ENCODE assay signal across 8 mouse cellular contexts in the genomic region with DNA sequence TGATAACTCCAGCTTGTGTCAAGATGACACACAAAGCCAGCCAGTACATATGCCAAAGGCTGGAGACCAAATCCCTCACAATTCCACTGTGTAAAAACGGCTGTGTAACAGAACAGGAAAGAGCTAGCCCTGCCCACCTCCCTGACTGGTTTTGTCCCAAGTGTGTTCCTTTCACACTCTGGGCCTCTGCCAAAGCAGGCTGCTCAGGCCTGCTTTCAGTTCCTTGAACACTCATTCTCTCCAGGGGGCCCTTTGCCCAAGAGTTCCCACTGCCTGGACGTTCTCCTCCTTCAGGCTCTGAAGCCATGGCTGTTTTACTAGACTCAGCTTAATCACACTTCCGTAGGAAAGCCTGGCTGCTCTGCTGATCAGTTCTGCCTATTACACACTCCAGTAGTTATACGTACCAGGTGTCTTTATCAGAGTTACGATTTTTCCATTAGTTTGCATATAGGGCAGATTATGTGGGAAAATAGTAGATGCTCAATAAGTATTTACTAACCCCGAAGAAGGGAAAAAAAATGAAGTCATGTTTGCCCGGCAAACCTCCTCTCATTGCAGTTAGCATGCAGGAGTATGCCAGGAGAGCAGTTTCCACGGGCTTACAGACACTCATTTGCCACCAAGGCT.
DNase-seq lines count a peak whose midpoint lies in the region; ATAC-seq lines count a peak whose summit lies in the region.

No protein-coding gene starts in this region.

- H3K9me3 ChIP-seq in neural tube, embryonic 12.5 days = no peaks in the 10 kb centered on the region
- no peaks in the 10 kb centered on the region for H3K9me3 ChIP-seq in kidney, embryonic 16.5 days (ENCODE audit: low read length)
- H3K9me3 ChIP-seq in neural tube, embryonic 14.5 days (ENCODE audit: control insufficient read depth, low read length) = no peaks in the 10 kb centered on the region
- no peaks in the 10 kb centered on the region for H3K9me3 ChIP-seq in forebrain, embryonic 15.5 days

- H3K36me3 ChIP-seq in neural tube, embryonic 12.5 days = no peaks in the 10 kb centered on the region
- H3K36me3 ChIP-seq in kidney, embryonic 16.5 days (ENCODE audit: insufficient read depth, low read length) = no peaks in the 10 kb centered on the region
- no peaks in the 10 kb centered on the region for H3K36me3 ChIP-seq in neural tube, embryonic 14.5 days (ENCODE audit: control insufficient read depth, insufficient read depth, low read length)
- H3K36me3 ChIP-seq in forebrain, embryonic 15.5 days = no peaks in the 10 kb centered on the region

- ATAC-seq in neural tube, embryonic 12.5 days (ENCODE audit: low FRiP score, low read depth) = 0 out of 2 replicates have a peak, but pooled peaks have one; percentile 27
- no peak for ATAC-seq in kidney, embryonic 16.5 days (ENCODE audit: low FRiP score, low TSS enrichment)
- ATAC-seq in neural tube, embryonic 14.5 days (ENCODE audit: low read depth) = peak; percentile 35; the same call in 1 of the 2 replicates
- no peak for ATAC-seq in forebrain, embryonic 15.5 days (replicated peaks)

- WGBS in neural tube, embryonic 12.5 days = 53% methylated on average over 8 of the region's 8 CpGs
- 41% methylated on average over 8 of the region's 8 CpGs for WGBS in kidney, embryonic 16.5 days
- 46% methylated on average over 8 of the region's 8 CpGs for WGBS in neural tube, embryonic 14.5 days
- 55% methylated on average over 8 of the region's 8 CpGs for WGBS in forebrain, embryonic 15.5 days

- H3K4me1 ChIP-seq in neural tube, embryonic 12.5 days = peaks cover 16% of the 10 kb centered on the region; the same call in 1 of the 2 replicates
- peaks cover 20% of the 10 kb centered on the region for H3K4me1 ChIP-seq in kidney, embryonic 16.5 days (ENCODE audit: insufficient read depth, low read length)
- H3K4me1 ChIP-seq in neural tube, embryonic 14.5 days (ENCODE audit: control insufficient read depth, insufficient read depth, low read length) = peaks cover 5% of the 10 kb centered on the region
- 0 out of 2 replicates have a peak, but pooled peaks cover 4% of the 10 kb centered on the region for H3K4me1 ChIP-seq in forebrain, embryonic 15.5 days

- no peak overlapping the region for H3K4me3 ChIP-seq in neural tube, embryonic 12.5 days
- H3K4me3 ChIP-seq in kidney, embryonic 16.5 days (ENCODE audit: low read length) = no peak overlapping the region
- H3K4me3 ChIP-seq in neural tube, embryonic 14.5 days (ENCODE audit: low read depth, low read length) = no peak overlapping the region
- no peak overlapping the region for H3K4me3 ChIP-seq in forebrain, embryonic 15.5 days

- H3K4me2 ChIP-seq in neural tube, embryonic 12.5 days (replicated peaks) = no peak overlapping the region
- H3K4me2 ChIP-seq in kidney, embryonic 16.5 days (replicated peaks; ENCODE audit: low read depth, low read length) = no peak overlapping the region
- no peak overlapping the region for H3K4me2 ChIP-seq in neural tube, embryonic 14.5 days (ENCODE audit: low read depth, low read length)
- H3K4me2 ChIP-seq in forebrain, embryonic 15.5 days (replicated peaks) = no peak overlapping the region

- DNase-seq in adrenal gland, adult 8-10 months = peak; percentile 21
- DNase-seq in adrenal gland, adult 18-20 months (ENCODE audit: low spot score in 2 of 2) = no peak
- DNase-seq in neural tube, embryonic 10.5 days (ENCODE audit: extremely low spot score, low spot score) = no peak
- no peak for DNase-seq in cerebellum, adult 9-10 months

- no peak overlapping the region for H3K27ac ChIP-seq in neural tube, embryonic 12.5 days
- H3K27ac ChIP-seq in kidney, embryonic 16.5 days (ENCODE audit: low read length) = 0 out of 2 replicates have a peak overlapping the region, but pooled peaks have one; percentile 26
- no peak overlapping the region for H3K27ac ChIP-seq in neural tube, embryonic 14.5 days (ENCODE audit: low read depth, low read length)
- no peak overlapping the region for H3K27ac ChIP-seq in forebrain, embryonic 15.5 days (replicated peaks)

- H3K27me3 ChIP-seq in neural tube, embryonic 12.5 days (replicated peaks) = no peaks in the 10 kb centered on the region
- no peaks in the 10 kb centered on the region for H3K27me3 ChIP-seq in kidney, embryonic 16.5 days (ENCODE audit: insufficient read depth, low read length)
- H3K27me3 ChIP-seq in neural tube, embryonic 14.5 days (ENCODE audit: control insufficient read depth, insufficient read depth, low read length) = no peaks in the 10 kb centered on the region
- H3K27me3 ChIP-seq in forebrain, embryonic 15.5 days = no peaks in the 10 kb centered on the region

- H3K9ac ChIP-seq in neural tube, embryonic 12.5 days = no peak overlapping the region
- H3K9ac ChIP-seq in kidney, embryonic 16.5 days (replicated peaks; ENCODE audit: low read length) = no peak overlapping the region
- H3K9ac ChIP-seq in neural tube, embryonic 14.5 days (replicated peaks; ENCODE audit: low read depth, low read length) = no peak overlapping the region
- H3K9ac ChIP-seq in forebrain, embryonic 15.5 days (replicated peaks) = no peak overlapping the region

Comparison
In these comparisons a context has a peak if more than half of its experiments do, and no peak if none do; other contexts are left out.
1. ATAC-seq: peak in neural tube, embryonic 12.5 days (single experiment) and neural tube, embryonic 14.5 days (single experiment); none in kidney, embryonic 16.5 days (single experiment) and forebrain, embryonic 15.5 days (single experiment).